Mouse (Mus musculus): ENCODE results near the gene Grpel1. TPM values are rescaled to one million over a fixed set of nuclear protein-coding genes. Genes with fewer than 3 reads are reported as not detected.

Grpel1 gene
- polyA plus RNA-seq (2012; fragmentation: generic; extraction: Trizol), result 10 to 100 TPM; 33.8 to 56.0 TPM

DNA sequence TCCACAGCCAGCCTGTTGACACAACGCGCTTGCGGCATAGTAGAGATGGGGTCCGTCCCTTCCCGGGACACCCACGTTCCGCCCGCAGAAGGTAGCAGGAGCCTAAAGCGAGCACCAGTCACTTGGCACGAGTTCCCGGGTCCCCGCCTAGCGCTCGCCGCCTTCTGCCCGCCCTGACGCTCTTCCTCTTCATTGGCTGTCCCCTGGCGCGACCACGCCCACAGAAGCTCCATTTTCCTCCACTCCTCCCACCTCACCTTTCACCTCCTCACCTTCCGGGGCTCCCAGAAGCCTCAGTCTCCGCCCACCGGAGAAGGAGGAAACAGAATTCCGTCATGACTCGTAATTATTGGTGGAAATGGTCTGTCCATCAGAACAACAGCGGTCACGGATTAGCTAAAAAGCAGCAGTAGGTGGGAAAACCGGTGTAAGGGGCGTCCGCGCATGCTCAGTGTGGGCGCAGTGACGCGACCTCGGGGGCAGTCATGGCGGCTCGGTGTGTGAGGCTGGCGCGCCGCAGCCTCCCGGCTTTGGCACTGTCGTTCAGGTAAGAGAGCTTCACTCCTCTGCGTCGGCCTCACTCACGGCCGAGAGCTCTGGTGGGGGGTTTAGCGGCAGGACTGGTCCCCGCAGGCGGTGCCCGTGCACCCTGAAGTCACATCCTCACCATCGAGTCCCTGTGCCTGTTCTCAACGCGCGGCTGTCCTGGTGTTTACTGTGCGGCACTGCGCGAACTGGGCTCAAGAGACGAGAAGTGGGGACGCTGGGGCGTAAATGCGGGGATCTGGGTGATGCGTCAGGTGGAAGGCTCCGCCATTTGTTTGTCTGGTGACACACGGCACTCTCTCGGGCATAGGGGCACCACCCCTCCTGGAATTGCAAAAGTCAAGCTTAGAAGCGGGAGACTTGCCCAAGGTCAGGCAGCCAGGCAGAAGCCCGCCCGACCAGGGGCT, at the start of gene Grpel1:
Gene Grpel1 (plus strand): TSS at position 290 of the 953 bp plus-strand sequence.

DNA sequence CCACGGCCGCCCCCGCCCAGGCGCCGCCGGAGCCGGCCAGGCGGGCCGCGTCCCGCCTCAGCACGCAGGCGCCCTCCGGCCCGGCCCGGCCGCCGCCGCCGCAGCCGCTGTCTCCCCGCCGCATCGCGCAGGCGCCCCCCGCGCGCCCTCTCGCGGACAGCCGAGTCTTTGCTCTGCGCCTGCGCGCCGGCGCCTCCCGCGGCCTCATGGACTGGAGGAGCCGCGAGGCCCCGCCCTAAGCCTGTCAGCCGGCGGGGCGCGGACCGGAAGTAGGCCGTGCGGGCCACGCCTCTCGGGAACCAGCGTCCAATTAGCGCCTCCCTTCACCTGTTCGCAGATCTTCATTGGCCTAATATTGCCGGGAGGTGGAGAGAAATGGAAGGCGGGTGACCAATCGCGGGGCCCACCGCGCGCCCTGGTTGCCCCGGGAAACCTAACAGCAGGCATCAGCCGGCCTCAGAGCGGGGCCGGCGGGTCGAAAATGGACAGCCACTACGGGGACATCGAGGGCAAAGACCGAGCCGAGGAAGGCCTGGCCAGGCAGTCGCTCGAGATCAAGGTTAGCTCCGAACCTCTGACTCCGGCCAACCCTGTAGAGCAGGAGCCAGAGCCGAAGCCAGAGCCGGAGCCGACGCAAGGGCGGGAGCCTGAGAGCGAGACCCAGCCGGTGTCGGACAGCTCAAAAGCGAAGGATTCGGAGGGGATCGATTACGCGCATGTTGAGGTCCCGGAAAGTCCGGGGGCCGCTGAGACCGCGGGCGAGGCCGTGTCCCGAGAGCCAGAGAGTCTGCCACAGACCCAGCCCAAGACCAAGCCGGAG, 19.6 kb downstream of the Grpel1 start, which contains the start of the genes Tada2b and Ccdc96:
Gene Tada2b (minus strand): TSS at position 115 of the 820 bp plus-strand sequence.
Gene Ccdc96 (plus strand): TSS at position 418 of the 820 bp plus-strand sequence.

Other genes starting within 250 kb of the Grpel1 start
- 1 to 10 TPM; 2.1 to 5.9 TPM for gene Sorcs2, start 66.9 kb upstream of the Grpel1 start, polyA plus RNA-seq (2012; fragmentation: generic; extraction: Trizol)
- 1 to 10 TPM; 1.2 to 6.8 TPM for gene Tada2b, start 19.3 kb downstream of the Grpel1 start, polyA plus RNA-seq (2012; fragmentation: generic; extraction: Trizol)
- under 1 TPM; 0.15 TPM for gene Ccdc96, start 19.6 kb downstream of the Grpel1 start, polyA plus RNA-seq (2012; fragmentation: generic; extraction: Trizol)
- gene Tbc1d14, start 128.3 kb downstream of the Grpel1 start, polyA plus RNA-seq (2012; fragmentation: generic; extraction: Trizol), result 10 to 100 TPM in 1 of 2 experiments, 1 to 10 TPM in 1; 3.3 to 24.1 TPM
- 10 to 100 TPM in 1 of 2 experiments, 1 to 10 TPM in 1; 3.0 to 19.5 TPM for gene D5Ertd579e, start 231.0 kb downstream of the Grpel1 start, polyA plus RNA-seq (2012; fragmentation: generic; extraction: Trizol)

Data from C3H10T1/2 (cell line).